Mouse (Mus musculus): ENCODE results near the gene Ccr10. TPM values are rescaled to one million over a fixed set of nuclear protein-coding genes. Genes with fewer than 3 reads are reported as not detected.

Ccr10 gene
- polyA plus RNA-seq, 1 experiment from 2014 or later = 0.09 TPM

DNA sequence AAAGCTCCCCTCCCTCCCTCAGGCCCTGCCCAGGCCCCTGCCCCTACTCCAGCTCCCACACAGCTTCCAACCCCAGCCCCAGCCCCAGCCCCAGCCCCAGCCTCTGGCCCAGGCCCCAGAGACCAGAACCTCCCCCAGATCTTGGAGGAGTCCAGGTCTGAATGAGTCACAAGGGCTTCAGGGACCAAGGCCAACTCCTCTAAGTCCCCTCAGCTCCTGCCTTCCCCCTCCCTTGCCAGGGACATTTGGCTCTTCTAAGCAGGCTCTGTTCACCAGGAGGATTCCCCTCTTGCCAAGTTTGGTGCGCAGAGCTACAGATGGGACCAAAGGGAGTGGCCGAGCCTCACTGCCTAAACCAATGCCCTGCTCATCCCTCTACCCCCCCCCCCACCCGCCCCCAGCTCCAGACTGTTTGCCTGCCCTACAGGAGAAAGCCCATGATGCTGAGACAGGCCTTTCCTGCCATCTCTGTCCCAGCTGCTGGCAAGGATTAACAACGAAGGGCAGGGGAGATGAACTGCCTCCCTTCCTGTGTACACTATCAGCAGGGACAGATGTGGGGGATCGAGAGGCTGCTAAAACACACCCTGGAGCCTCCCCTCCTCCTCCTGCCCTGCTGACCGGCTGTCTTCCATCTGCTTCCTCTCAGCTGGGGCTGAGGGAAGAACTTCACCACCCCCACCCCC, 14.4 kb upstream of the Ccr10 start:
- peaks cover 12% of the 10 kb centered on the region for H3K36me3 ChIP-seq (replicated peaks; ENCODE audit: insufficient read depth, low read length)
- no peaks in the 10 kb centered on the region for H3K9me3 ChIP-seq (ENCODE audit: low read length)
- H3K4me2 ChIP-seq (ENCODE audit: low read depth, low read length) = peak overlapping the region; percentile 44
- peak overlapping the region; percentile 34; the same call in 1 of the 2 replicates for H3K9ac ChIP-seq (replicated peaks)
- peak; percentile 89 for TF ChIP-seq EP300 (IDR thresholded peaks at IDR 0.05; ENCODE audit: low read depth)
- no peak for TF ChIP-seq CTCF (IDR thresholded peaks at IDR 0.05; ENCODE audit: low read depth)
- peak; percentile 95 for ATAC-seq
- H3K4me3 ChIP-seq (ENCODE audit: low read depth, low read length) = no peak overlapping the region
- H3K27ac ChIP-seq (ENCODE audit: low read depth) = peak overlapping the region; percentile 86
- DNase-seq = peak; percentile 67
- WGBS (ENCODE audit: insufficient replicate concordance) = 14% methylated on average over 6 of the region's 6 CpGs
- peaks cover 23% of the 10 kb centered on the region for H3K4me1 ChIP-seq (ENCODE audit: insufficient read depth)
- no peaks in the 10 kb centered on the region for H3K27me3 ChIP-seq (ENCODE audit: insufficient read depth, low read length)

GRCm38 (mm10) chr11:101188166-101188805, 13.0 kb upstream of the Ccr10 start:
- Histone ChIP-seq H3K4me1 (ENCODE audit: insufficient read depth) (peaks cover 23% of the 10 kb centered on the region), H3K9ac (replicated peaks) (no peak overlapping the region), H3K36me3 (replicated peaks; ENCODE audit: insufficient read depth, low read length) (peaks cover 7% of the 10 kb centered on the region), H3K4me2 (ENCODE audit: low read depth, low read length) (no peak overlapping the region), H3K27me3 (ENCODE audit: insufficient read depth, low read length) (no peaks in the 10 kb centered on the region), H3K9me3 (ENCODE audit: low read length) (no peaks in the 10 kb centered on the region), H3K4me3 (ENCODE audit: low read depth, low read length) (no peak overlapping the region), H3K27ac (ENCODE audit: low read depth) (no peak overlapping the region)
- TF ChIP-seq EP300 (IDR thresholded peaks at IDR 0.05; ENCODE audit: low read depth) (no peak), CTCF (IDR thresholded peaks at IDR 0.05; ENCODE audit: low read depth) (no peak)
- no peak for DNase-seq
- ATAC-seq = no peak
- 81% methylated on average over 11 of the region's 11 CpGs for WGBS (ENCODE audit: insufficient replicate concordance)

DNA sequence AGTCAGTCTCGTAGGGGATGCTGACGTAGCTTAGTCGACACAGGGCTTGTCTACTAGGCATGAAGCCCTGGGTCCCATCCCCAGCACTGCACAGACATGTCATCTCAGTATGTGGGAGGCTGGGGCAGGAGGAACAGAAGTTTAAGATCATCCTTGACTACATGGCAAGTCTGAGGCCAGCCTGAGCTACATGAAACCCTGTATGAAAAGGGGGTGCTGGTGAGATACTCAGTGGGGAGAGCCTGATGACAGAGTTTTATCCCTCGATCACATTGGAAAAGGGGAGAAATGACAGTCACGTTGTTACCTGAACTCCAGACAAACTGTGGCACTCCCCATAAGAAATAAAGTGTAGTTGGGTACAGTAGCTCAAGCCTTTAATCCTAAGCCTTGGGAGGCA, 12.3 kb upstream of the Ccr10 start:
- DNase-seq (no peak), ATAC-seq (no peak)
- no peak for TF ChIP-seq CTCF (IDR thresholded peaks at IDR 0.05; ENCODE audit: low read depth)
- TF ChIP-seq EP300 (IDR thresholded peaks at IDR 0.05; ENCODE audit: low read depth) = no peak
- no peak overlapping the region for H3K4me2 ChIP-seq (ENCODE audit: low read depth, low read length)
- peaks cover 23% of the 10 kb centered on the region for H3K4me1 ChIP-seq (ENCODE audit: insufficient read depth)
- no peak overlapping the region for H3K9ac ChIP-seq (replicated peaks)
- no peaks in the 10 kb centered on the region for H3K9me3 ChIP-seq (ENCODE audit: low read length)
- WGBS (ENCODE audit: insufficient replicate concordance) = 86% methylated on average over 5 of the region's 5 CpGs
- H3K4me3 ChIP-seq (ENCODE audit: low read depth, low read length) = no peak overlapping the region
- H3K27me3 ChIP-seq (ENCODE audit: insufficient read depth, low read length) = no peaks in the 10 kb centered on the region
- no peak overlapping the region for H3K27ac ChIP-seq (ENCODE audit: low read depth)
- peaks cover 2% of the 10 kb centered on the region for H3K36me3 ChIP-seq (replicated peaks; ENCODE audit: insufficient read depth, low read length)

- no peak overlapping the region for H3K9ac ChIP-seq (replicated peaks)
- H3K27me3 ChIP-seq (ENCODE audit: insufficient read depth, low read length) = no peaks in the 10 kb centered on the region
- peaks cover 23% of the 10 kb centered on the region for H3K4me1 ChIP-seq (ENCODE audit: insufficient read depth)
- DNase-seq (no peak), ATAC-seq (no peak)
- H3K4me2 ChIP-seq (ENCODE audit: low read depth, low read length) = no peak overlapping the region
- no peak overlapping the region for H3K27ac ChIP-seq (ENCODE audit: low read depth)
- WGBS (ENCODE audit: insufficient replicate concordance) = 86% methylated on average over 27 of the region's 27 CpGs
- TF ChIP-seq CTCF (IDR thresholded peaks at IDR 0.05; ENCODE audit: low read depth) (no peak), EP300 (IDR thresholded peaks at IDR 0.05; ENCODE audit: low read depth) (no peak)
- H3K4me3 ChIP-seq (ENCODE audit: low read depth, low read length) = no peak overlapping the region
- no peaks in the 10 kb centered on the region; the same call in 1 of the 2 replicates for H3K36me3 ChIP-seq (replicated peaks; ENCODE audit: insufficient read depth, low read length)
- no peaks in the 10 kb centered on the region for H3K9me3 ChIP-seq (ENCODE audit: low read length)
Observed at GRCm38 (mm10) chr11:101186526-101187247, 11.4 kb upstream of the Ccr10 start.

GRCm38 (mm10) chr11:101185441-101185840, 10.2 kb upstream of the Ccr10 start:
- WGBS (ENCODE audit: insufficient replicate concordance) = 83% methylated on average over 4 of the region's 4 CpGs

GRCm38 (mm10) chr11:101184984-101185383, 9.7 kb upstream of the Ccr10 start:
- no peak for DNase-seq
- TF ChIP-seq CTCF (IDR thresholded peaks at IDR 0.05; ENCODE audit: low read depth) = no peak
- no peak for TF ChIP-seq EP300 (IDR thresholded peaks at IDR 0.05; ENCODE audit: low read depth)
- ATAC-seq = no peak
- H3K9ac ChIP-seq (replicated peaks) = no peak overlapping the region
- no peaks in the 10 kb centered on the region for H3K9me3 ChIP-seq (ENCODE audit: low read length)
- H3K4me1 ChIP-seq (ENCODE audit: insufficient read depth) = peaks cover 13% of the 10 kb centered on the region
- 88% methylated on average over 12 of the region's 12 CpGs for WGBS (ENCODE audit: insufficient replicate concordance)
- no peaks in the 10 kb centered on the region; the same call in 1 of the 2 replicates for H3K36me3 ChIP-seq (replicated peaks; ENCODE audit: insufficient read depth, low read length)
- H3K4me3 ChIP-seq (ENCODE audit: low read depth, low read length) = no peak overlapping the region
- no peaks in the 10 kb centered on the region for H3K27me3 ChIP-seq (ENCODE audit: insufficient read depth, low read length)
- H3K4me2 ChIP-seq (ENCODE audit: low read depth, low read length) = no peak overlapping the region
- H3K27ac ChIP-seq (ENCODE audit: low read depth) = no peak overlapping the region

More at GRCm38 (mm10) chr11:101185441-101185840, 10.2 kb upstream of the Ccr10 start:
- Histone ChIP-seq H3K4me3 (ENCODE audit: low read depth, low read length) (no peak overlapping the region), H3K27ac (ENCODE audit: low read depth) (no peak overlapping the region), H3K9ac (replicated peaks) (no peak overlapping the region), H3K9me3 (ENCODE audit: low read length) (no peaks in the 10 kb centered on the region), H3K27me3 (ENCODE audit: insufficient read depth, low read length) (no peaks in the 10 kb centered on the region), H3K4me2 (ENCODE audit: low read depth, low read length) (no peak overlapping the region), H3K4me1 (ENCODE audit: insufficient read depth) (peaks cover 18% of the 10 kb centered on the region), H3K36me3 (replicated peaks; ENCODE audit: insufficient read depth, low read length) (no peaks in the 10 kb centered on the region; the same call in 1 of the 2 replicates)
- TF ChIP-seq EP300 (IDR thresholded peaks at IDR 0.05; ENCODE audit: low read depth) = no peak
- TF ChIP-seq CTCF (IDR thresholded peaks at IDR 0.05; ENCODE audit: low read depth) = no peak
- no peak for DNase-seq
- no peak for ATAC-seq

All from liver, postnatal 0 days (tissue).